Mouse (Mus musculus) liver, adult (tissue): ENCODE data around the gene Ninj2.

Experiments
- GATA4 ChIP-seq: IDR thresholded peaks from 2 replicates; pipeline ENCODE4 v1.6.1; 2014; ENCODE audit warnings: mild to moderate bottlenecking, low read length; ENCODE audit not compliant: insufficient replicate concordance

Gene Ninj2

GRCm38 (mm10) chr6:120192211-120192870 is 99.2 kb downstream of the Ninj2 start:
- no peak for TF ChIP-seq GATA4

GRCm38 (mm10) chr6:120193174-120193573 is 100.0 kb downstream of the Ninj2 start:
- TF ChIP-seq GATA4: no peak

DNA sequence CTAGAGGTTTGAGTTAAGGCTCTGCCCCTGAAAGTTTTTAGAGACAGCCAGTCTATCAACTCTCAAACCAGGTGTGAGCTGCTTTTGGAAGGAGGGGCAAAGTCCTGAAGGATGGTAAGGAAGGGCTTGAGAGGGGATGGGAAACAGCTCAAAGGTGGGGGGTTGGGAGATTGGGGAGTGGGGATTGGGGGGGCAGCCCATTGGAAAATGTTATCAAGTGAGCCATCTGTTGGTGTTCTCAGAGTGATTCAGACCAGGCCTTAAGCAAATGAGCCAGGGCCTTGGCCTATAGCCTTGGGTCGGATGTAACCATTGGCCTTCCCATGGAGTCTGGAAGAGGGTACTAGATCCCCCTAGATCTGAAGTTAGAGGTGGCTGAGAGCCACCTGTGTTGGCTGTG is 100.6 kb downstream of the Ninj2 start:
- no peak for TF ChIP-seq GATA4

DNA sequence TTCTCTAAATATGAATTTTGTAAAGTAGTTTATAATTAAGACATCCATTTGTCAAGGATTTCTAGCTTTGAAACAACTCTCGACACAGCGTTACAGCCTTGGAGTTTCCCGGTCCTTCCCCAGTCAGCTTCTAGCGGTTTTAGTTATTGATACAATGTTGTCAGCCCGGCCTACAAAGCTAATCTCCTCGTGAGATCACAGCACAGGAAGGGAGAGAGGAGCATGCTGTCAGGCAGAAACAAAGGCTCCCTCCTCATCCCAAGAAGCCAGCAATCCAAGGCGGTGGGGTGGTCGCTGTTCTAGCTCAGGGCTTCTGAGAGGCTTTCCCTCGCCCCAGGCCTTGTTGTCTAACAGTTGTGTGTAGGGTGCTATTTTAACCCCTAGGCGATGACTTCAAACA is 101.2 kb downstream of the Ninj2 start:
- TF ChIP-seq GATA4: no peak

GRCm38 (mm10) chr6:120194963-120195362 is 101.8 kb downstream of the Ninj2 start:
- no peak for TF ChIP-seq GATA4

DNA sequence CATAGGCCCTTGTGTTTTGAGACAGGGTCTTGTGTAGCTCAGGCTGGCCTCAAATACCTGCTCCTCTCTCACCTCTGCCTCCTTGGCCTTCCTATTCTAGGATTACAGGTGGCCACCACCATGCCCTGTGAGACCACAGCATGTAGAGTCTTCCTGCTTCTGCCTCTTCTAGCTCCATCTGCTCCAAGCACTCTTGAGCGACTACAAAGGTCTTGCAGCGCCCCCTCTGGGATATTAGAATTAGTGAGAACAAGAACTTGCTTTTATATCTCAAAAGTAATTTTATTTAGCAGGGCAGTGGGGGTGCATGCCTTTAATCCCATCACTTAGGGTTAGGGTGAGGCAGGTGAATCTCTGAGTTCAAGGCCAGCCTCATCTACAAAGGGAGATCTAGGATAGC is 103.7 kb downstream of the Ninj2 start:
- TF ChIP-seq GATA4: no peak

GRCm38 (mm10) chr6:120197964-120198363 is 104.8 kb downstream of the Ninj2 start:
- TF ChIP-seq GATA4: no peak

DNA sequence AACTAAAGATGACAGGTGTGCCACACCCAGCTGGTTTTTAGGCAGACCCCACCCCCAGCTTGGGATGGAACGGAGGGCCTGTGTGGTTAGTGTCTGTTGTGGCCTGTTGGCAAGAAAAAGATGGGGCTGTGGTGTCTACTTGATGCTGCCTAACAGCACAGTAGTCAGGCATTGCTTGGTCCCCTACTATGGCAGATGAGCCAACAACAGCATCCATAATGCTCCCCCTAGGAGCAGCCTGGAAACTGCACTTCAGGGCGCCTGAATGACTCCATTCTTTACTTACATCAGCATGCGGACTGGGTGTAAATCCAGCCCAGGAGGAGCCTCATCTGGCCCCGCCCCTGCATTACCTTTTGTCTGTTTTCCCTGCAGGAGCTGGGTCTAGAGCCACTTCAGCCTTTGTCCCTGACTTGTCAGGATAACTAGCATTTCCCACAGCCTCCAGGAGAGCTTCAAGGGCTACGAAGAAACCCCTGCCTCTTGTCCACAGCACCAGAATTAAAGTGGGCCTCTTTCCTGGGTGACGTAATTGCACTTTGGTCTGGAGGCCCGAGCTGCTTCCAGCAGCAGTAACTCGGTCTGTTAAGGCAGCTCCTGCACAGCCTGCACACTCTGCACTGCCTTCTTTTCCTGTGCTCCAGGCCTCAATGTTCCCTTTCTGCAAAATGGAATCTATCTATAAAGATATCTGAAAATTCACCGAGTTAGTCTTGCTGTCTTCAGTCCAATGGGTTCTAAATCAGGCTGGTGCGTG is 106.7 kb downstream of the Ninj2 start:
- no peak for TF ChIP-seq GATA4

- TF ChIP-seq GATA4: no peak
These were observed 108.8 kb downstream of the Ninj2 start for GRCm38 (mm10) chr6:120201956-120202355.

GRCm38 (mm10) chr6:120202406-120202805 is 109.3 kb downstream of the Ninj2 start:
- no peak for TF ChIP-seq GATA4

- TF ChIP-seq GATA4: no peak
These were observed 113.4 kb downstream of the Ninj2 start for GRCm38 (mm10) chr6:120206586-120206985.

- no peak for TF ChIP-seq GATA4
These were observed 118.4 kb downstream of the Ninj2 start for GRCm38 (mm10) chr6:120211536-120211935.

DNA sequence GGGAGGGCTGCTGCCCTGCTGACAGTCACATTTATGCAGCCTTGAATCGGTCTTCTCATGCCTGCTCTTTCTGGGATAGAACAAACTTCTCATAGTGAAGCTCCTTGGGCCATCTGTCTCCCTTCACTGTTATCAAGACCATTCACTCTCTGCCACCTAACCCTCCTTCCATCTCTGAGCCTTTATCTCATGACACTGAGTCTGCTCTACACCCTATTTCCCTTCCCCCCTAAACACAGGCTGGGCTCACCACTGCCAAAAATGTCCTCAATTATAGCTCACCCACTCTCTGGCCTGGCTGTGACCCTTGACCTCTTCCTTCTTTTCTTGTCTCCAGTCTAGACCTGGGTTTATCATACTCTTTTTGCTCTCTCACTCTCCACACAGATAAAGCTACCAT is 123.6 kb downstream of the Ninj2 start:
- TF ChIP-seq GATA4: no peak

GRCm38 (mm10) chr6:120219281-120219680 is 126.1 kb downstream of the Ninj2 start:
- no peak for TF ChIP-seq GATA4

DNA sequence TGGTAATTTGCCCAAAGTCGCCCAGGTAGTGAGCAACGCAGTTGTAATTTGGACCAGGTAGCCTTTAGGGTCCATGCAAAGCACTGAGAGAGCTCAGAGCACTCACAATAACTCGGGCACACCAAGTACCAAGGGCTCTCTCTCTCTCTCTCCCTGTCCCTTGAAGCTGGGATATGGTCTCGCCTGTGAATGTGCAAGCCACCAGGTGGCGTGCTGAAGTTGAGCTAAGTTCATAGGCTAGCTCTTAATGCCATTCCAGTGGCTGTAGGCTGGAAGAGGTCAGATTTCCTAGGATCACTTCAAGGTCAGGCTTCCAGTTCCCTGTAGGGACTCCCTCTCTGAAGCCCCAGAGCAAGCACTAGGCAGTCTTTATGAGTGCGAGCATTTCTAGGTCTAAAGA is 129.5 kb downstream of the Ninj2 start:
- TF ChIP-seq GATA4: no peak

DNA sequence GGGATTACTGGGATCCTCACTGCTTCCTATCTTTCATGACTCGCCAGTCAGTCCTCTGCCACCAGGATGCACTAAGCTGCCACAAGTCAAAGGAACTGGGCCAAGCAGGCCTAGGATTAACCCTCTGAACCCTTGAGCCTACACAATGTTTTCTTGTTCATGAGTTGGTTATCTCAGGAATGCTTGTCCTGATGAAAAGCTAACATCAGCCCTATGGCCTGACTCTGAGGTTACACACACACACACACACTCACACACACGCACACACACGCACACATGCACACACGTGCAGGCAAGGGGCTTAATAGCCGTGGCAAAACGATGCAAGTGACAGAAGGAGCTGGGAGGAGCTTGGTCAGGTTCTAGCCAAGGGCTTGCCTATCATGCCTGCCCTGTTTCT is 132.2 kb downstream of the Ninj2 start:
- no peak for TF ChIP-seq GATA4

GRCm38 (mm10) chr6:120227068-120227467 is 133.9 kb downstream of the Ninj2 start:
- no peak for TF ChIP-seq GATA4

GRCm38 (mm10) chr6:120229806-120230205 is 136.7 kb downstream of the Ninj2 start:
- no peak for TF ChIP-seq GATA4
